ENCODE assay signal across 17 mouse cellular contexts in the genomic region with DNA sequence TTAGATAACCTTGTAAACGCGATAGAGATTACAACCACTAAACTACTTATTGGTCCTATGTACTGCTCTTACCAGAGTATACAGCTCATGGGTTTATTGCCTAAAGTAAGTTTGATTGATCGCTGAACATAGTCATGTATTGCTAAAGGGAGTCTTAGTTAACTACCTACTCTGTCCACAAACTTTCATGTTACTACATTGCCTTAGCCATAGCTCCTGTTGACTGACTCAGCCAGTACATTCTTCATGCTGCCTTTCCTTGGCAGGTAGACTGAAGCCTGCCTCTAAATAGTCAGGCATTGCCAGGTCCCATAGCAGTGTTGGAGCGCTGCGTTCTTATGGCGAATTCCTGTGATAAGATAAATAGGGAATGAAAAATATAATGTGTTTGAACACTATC.
"Had no signal": no experiment of that assay in that cellular context is flagged by ENCODE, and none has a peak within 500 bp of the region (broad histone marks: within the 10 kb centered on the region; RNA-seq: fewer than 3 reads in every experiment).

No protein-coding gene starts in this region.

- H3K4me2 ChIP-seq: limb, embryonic 12.5 days; limb, embryonic 15.5 days; liver, embryonic 13.5 days; lung, embryonic 15.5 days; midbrain, embryonic 11.5 days had no signal

- DNase-seq: kidney, adult 2 months; kidney, postnatal 25 days; layer of hippocampus, postnatal 36 days; left cerebral cortex, postnatal 4 days; liver, embryonic 13.5 days; lung, adult 18-20 months; lung, postnatal 14 days; lung, postnatal 4 days; midbrain, embryonic 14.5 days; thymus, adult 18-20 months; thymus, postnatal 36 days had no signal

- H3K4me1 ChIP-seq: limb, embryonic 15.5 days had no signal

- H3K9ac ChIP-seq: limb, embryonic 12.5 days; limb, embryonic 15.5 days; liver, embryonic 13.5 days; lung, embryonic 15.5 days had no signal

- H3K36me3 ChIP-seq: lung, embryonic 15.5 days had no signal

- H3K27me3 ChIP-seq: limb, embryonic 12.5 days; limb, embryonic 15.5 days; liver, embryonic 13.5 days; lung, embryonic 15.5 days had no signal

- H3K9me3 ChIP-seq: limb, embryonic 12.5 days; limb, embryonic 15.5 days; liver, embryonic 13.5 days; lung, embryonic 15.5 days had no signal

- H3K4me3 ChIP-seq: left cerebral cortex, adult 2 months; limb, embryonic 12.5 days; limb, embryonic 15.5 days; liver, embryonic 13.5 days; lung, embryonic 15.5 days had no signal

- H3K27ac ChIP-seq: kidney, postnatal 0 days; left cerebral cortex, adult 2 months; limb, embryonic 12.5 days; limb, embryonic 15.5 days; liver, embryonic 13.5 days; lung, embryonic 15.5 days had no signal
